Mouse (Mus musculus) ES-Bruce4 (cell line): Measurements from ENCODE around the gene Ndufaf8. TPM values are rescaled to one million over a fixed set of nuclear protein-coding genes. Genes with fewer than 3 reads are reported as not detected.

ENCODE experiments used
- H3K27ac ChIP-seq: 2 replicates; pipeline ENCODE4 v1.5.1; 2012; ENCODE audit warnings: low read length, inconsistent platforms; ENCODE audit not compliant: insufficient read depth
- H3K27me3 ChIP-seq: 2 replicates; pipeline ENCODE4 v1.6.1; 2012; ENCODE audit warnings: mild to moderate bottlenecking, low read length, inconsistent platforms; ENCODE audit not compliant: control insufficient read depth, poor library complexity, insufficient read depth, severe bottlenecking
- H3K36me3 ChIP-seq: 2 replicates; pipeline ENCODE4 v1.6.1; 2012; ENCODE audit warnings: inconsistent platforms, mild to moderate bottlenecking, low read length, moderate library complexity; ENCODE audit not compliant: control insufficient read depth, poor library complexity, insufficient read depth, severe bottlenecking
- H3K4me1 ChIP-seq: one replicate; pipeline ENCODE4 v1.8.1; 2011; ENCODE audit warnings: low read length; ENCODE audit not compliant: control insufficient read depth, insufficient read depth
- H3K4me3 ChIP-seq: 2 replicates; pipeline ENCODE4 v1.5.1; 2011; ENCODE audit warnings: low read depth, mild to moderate bottlenecking, low read length
- H3K9ac ChIP-seq: 2 replicates; pipeline ENCODE4 v1.6.1; 2012; ENCODE audit warnings: low read depth, mild to moderate bottlenecking, inconsistent platforms; ENCODE audit not compliant: poor library complexity, severe bottlenecking
- H3K9me3 ChIP-seq: replicated peaks from 2 replicates; pipeline ENCODE4 v1.6.1; 2012; ENCODE audit warnings: mild to moderate bottlenecking, low read length, inconsistent platforms; ENCODE audit not compliant: control insufficient read depth, poor library complexity, insufficient read depth, severe bottlenecking
- CTCF ChIP-seq: IDR thresholded peaks from one replicate; pipeline ENCODE4 v1.8.1; 2011; ENCODE audit warnings: low read depth, low read length
- EP300 ChIP-seq: IDR thresholded peaks from 2 replicates; pipeline ENCODE4 v1.6.1; 2011; ENCODE audit warnings: low read depth, low read length; ENCODE audit not compliant: insufficient read depth
- POLR2A ChIP-seq: IDR thresholded peaks from one replicate; pipeline ENCODE4 v1.8.1; 2011; ENCODE audit warnings: low read length; ENCODE audit not compliant: insufficient read depth
- polyA plus RNA-seq: library from polyadenylated mRNA; stranded (reverse); fragments of >200 nt; gene quantifications from 2 replicates; pipeline ENCODE4 v1.2.4, GENCODE M21; 2011; ENCODE audit warnings: low read depth; ENCODE audit not compliant: missing spikeins, insufficient read depth, insufficient read length

Ndufaf8 gene
- polyA plus RNA-seq, 1 experiment, result 17.2 TPM

DNA sequence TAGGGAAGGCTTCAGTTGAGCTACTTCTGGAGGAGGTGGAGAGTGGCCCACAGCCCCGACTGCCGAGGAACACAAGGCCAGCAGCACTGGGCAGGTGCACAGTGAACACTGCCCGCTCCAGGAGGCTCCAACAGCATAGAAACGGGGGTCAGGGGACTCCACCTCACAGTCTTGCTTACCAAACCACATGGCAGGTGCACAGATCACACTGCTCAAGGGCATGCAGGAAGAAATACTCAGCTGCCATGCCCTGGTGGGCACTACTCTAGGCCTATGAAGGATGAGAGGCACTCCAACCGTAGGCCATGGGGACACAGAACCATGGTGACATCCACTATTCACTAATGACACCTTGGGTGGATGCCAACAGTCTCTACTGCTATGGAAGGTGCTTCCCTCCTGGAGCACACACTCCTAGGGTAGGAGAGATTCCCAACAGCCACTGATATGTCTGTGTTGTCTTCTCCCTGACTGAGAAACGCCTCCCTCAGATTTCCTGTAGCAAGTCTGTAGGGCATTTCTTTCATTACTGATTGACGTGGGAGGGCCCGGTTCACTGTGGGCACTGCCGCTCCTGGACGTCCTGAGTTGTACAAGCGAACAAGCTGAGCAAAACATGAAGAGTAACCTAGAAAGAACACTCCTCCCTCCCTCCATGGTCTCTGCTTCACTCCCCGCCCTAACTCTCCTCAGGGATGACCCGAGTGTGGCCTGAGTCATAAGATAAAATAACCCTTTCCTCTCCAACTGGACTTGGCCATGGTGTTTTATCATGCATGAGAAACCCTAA is 45.2 kb downstream of the Ndufaf8 start:
- TF ChIP-seq POLR2A (no peak), CTCF (no peak), EP300 (no peak)
- H3K27ac ChIP-seq, result no peak overlapping the region
- H3K9ac ChIP-seq, result no peak overlapping the region
- no peaks in the 10 kb centered on the region for H3K9me3 ChIP-seq
- H3K4me1 ChIP-seq, result peaks cover 4% of the 10 kb centered on the region
- H3K27me3 ChIP-seq, result no peaks in the 10 kb centered on the region
- H3K36me3 ChIP-seq, result no peaks in the 10 kb centered on the region
- H3K4me3 ChIP-seq, result no peak overlapping the region

GRCm38 (mm10) chr11:120148201-120148855 is 49.6 kb downstream of the Ndufaf8 start:
- peaks cover 4% of the 10 kb centered on the region for H3K4me1 ChIP-seq
- TF ChIP-seq CTCF (no peak), POLR2A (no peak), EP300 (no peak)
- H3K4me3 ChIP-seq, result no peak overlapping the region
- no peak overlapping the region for H3K9ac ChIP-seq
- H3K27me3 ChIP-seq, result no peaks in the 10 kb centered on the region
- no peaks in the 10 kb centered on the region for H3K36me3 ChIP-seq
- no peak overlapping the region for H3K27ac ChIP-seq
- no peaks in the 10 kb centered on the region for H3K9me3 ChIP-seq

- no peak overlapping the region for H3K27ac ChIP-seq
- H3K4me1 ChIP-seq, result peaks cover 4% of the 10 kb centered on the region
- H3K4me3 ChIP-seq, result no peak overlapping the region
- no peaks in the 10 kb centered on the region for H3K27me3 ChIP-seq
- no peaks in the 10 kb centered on the region for H3K36me3 ChIP-seq
- no peaks in the 10 kb centered on the region for H3K9me3 ChIP-seq
- TF ChIP-seq EP300 (no peak), CTCF (no peak), POLR2A (no peak)
- no peak overlapping the region for H3K9ac ChIP-seq
Measured at GRCm38 (mm10) chr11:120149510-120150200, 50.9 kb downstream of the Ndufaf8 start.

Other genes with a start within 250 kb of the Ndufaf8 start
- 25.4 and 34.0 TPM in 2 replicates for gene Chmp6, start 185.5 kb upstream of the Ndufaf8 start, polyA plus RNA-seq
- gene Baiap2, start 156.2 kb upstream of the Ndufaf8 start, polyA plus RNA-seq, result 15.4 and 15.6 TPM in 2 replicates
- gene Aatk, start 51.8 kb upstream of the Ndufaf8 start, polyA plus RNA-seq, result 0.81 and 1.6 TPM in 2 replicates
- gene Cep131, start 12.1 kb upstream of the Ndufaf8 start, polyA plus RNA-seq, result 12.2 and 18.7 TPM in 2 replicates
- 12.2 and 15.6 TPM in 2 replicates for gene Tepsin, start 197 bp upstream of the Ndufaf8 start, polyA plus RNA-seq
- gene Slc38a10, start 52.4 kb downstream of the Ndufaf8 start, polyA plus RNA-seq, result 44.0 and 50.3 TPM in 2 replicates
- 21.2 and 21.6 TPM in 2 replicates for gene Bahcc1, start 134.0 kb downstream of the Ndufaf8 start, polyA plus RNA-seq
- gene Actg1, start 249.6 kb downstream of the Ndufaf8 start, polyA plus RNA-seq, result 2,484 and 2,505 TPM in 2 replicates